Mouse (Mus musculus) liver, postnatal 0 days (tissue): ENCODE measurements around the gene Mlycd. TPM values are rescaled to one million over a fixed set of nuclear protein-coding genes. Genes with fewer than 3 reads are reported as not detected.

Source experiments
- ATAC-seq: fragments of 200-750 bp; cut with Nextera tagmentation; 2 replicates; pipeline ENCODE4 v1.8.0; 2017; ENCODE audit warnings: mild to moderate bottlenecking, moderate library complexity
- DNase-seq: peaks from one replicate; pipeline ENCODE4 v3.0.0-alpha.2; 2016
- H3K27ac ChIP-seq: fragments of 300-500 bp; sonication (generic); 2 replicates; pipeline ENCODE4 v1.5.1; 2014; ENCODE audit warnings: antibody characterized with exemption, moderate library complexity, mild to moderate bottlenecking, low read depth
- H3K27me3 ChIP-seq: fragments of 300-500 bp; sonication (generic); 2 replicates; pipeline ENCODE4 v1.6.1; 2014; ENCODE audit warnings: low read length, control low read depth, mixed read lengths; ENCODE audit not compliant: insufficient read depth
- H3K36me3 ChIP-seq: fragments of 300-500 bp; sonication (generic); replicated peaks from 2 replicates; pipeline ENCODE4 v1.6.1; 2014; ENCODE audit warnings: mild to moderate bottlenecking, control low read depth, low read length, moderate library complexity, mixed read lengths; ENCODE audit not compliant: insufficient read depth
- H3K4me1 ChIP-seq: fragments of 300-500 bp; sonication (generic); 2 replicates; pipeline ENCODE4 v1.6.1; 2014; ENCODE audit warnings: antibody characterized with exemption, mild to moderate bottlenecking, control low read depth; ENCODE audit not compliant: insufficient read depth
- H3K4me2 ChIP-seq: fragments of 300-500 bp; sonication (generic); 2 replicates; pipeline ENCODE4 v1.6.1; 2014; ENCODE audit warnings: low read depth, mild to moderate bottlenecking, low read length, moderate library complexity, mixed read lengths
- H3K4me3 ChIP-seq: fragments of 300-500 bp; sonication (generic); 2 replicates; pipeline ENCODE4 v1.5.1; 2014; ENCODE audit warnings: low read depth, low read length
- H3K9ac ChIP-seq: fragments of 300-500 bp; sonication (generic); replicated peaks from 2 replicates; pipeline ENCODE4 v1.6.1; 2014; ENCODE audit warnings: mild to moderate bottlenecking, moderate library complexity
- H3K9me3 ChIP-seq: fragments of 300-500 bp; sonication (generic); 2 replicates; pipeline ENCODE4 v1.6.1; 2016; ENCODE audit warnings: mild to moderate bottlenecking, control low read depth, low read length, mixed read lengths
- CTCF ChIP-seq: sonication (generic); IDR thresholded peaks from 2 replicates; pipeline ENCODE4 v1.5.1; 2016; ENCODE audit warnings: antibody characterized with exemption, low read depth
- EP300 ChIP-seq: IDR thresholded peaks from 2 replicates; pipeline ENCODE4 v1.6.1; 2016; ENCODE audit warnings: antibody characterized with exemption, low read depth, mild to moderate bottlenecking
- WGBS: fragments of 180-500 bp; shearing (Covaris S2); extraction: QIAGEN DNeasy Blood & Tissue Kit; methylation state at CpG from one replicate; pipeline ENCODE4 v1.1.7; 2014; ENCODE audit not compliant: insufficient replicate concordance; 5-methylcytosine and 5-hydroxymethylcytosine counted together
- polyA plus RNA-seq: library from polyadenylated mRNA; unstranded; fragments of >200 nt; fragmentation: Nextera tagmentation; extraction: Ambion mirVana; gene quantifications from 2 replicates; pipeline ENCODE4 v1.2.1, GENCODE M21; 2015

Gene Mlycd
- polyA plus RNA-seq, 1 experiment from 2014 or later: 37.0 TPM

DNA sequence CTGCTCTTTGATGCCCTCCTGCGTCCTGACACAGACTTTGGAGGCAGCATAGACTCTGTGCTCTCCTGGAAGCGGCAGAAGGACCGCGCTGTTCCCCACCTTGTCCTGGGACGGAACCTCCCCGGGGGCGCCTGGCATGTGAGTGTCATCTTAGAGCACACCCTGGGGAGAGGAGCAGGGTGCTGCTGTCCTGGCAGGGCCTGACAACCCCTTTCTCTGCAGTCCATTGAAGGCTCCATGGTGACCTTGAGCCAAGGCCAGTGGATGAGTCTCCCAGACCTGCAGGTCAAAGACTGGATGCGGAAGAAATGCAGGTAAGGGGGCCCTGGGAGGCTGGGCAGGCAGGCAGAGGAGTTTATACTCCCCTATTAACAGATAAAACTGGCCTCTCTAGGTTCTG lies 48.3 kb downstream of the Mlycd start:
- no peak overlapping the region for H3K4me3 ChIP-seq
- H3K9ac ChIP-seq: no peak overlapping the region
- no peak for DNase-seq
- H3K27ac ChIP-seq: no peak overlapping the region
- peaks cover 44% of the 10 kb centered on the region for H3K36me3 ChIP-seq
- peaks cover 11% of the 10 kb centered on the region for H3K4me1 ChIP-seq
- 89% methylated on average over 8 of the region's 8 CpGs for WGBS
- ATAC-seq: no peak
- peaks cover 17% of the 10 kb centered on the region for H3K27me3 ChIP-seq
- H3K4me2 ChIP-seq: no peak overlapping the region
- no peaks in the 10 kb centered on the region for H3K9me3 ChIP-seq
- TF ChIP-seq EP300 (no peak), CTCF (no peak)

DNA sequence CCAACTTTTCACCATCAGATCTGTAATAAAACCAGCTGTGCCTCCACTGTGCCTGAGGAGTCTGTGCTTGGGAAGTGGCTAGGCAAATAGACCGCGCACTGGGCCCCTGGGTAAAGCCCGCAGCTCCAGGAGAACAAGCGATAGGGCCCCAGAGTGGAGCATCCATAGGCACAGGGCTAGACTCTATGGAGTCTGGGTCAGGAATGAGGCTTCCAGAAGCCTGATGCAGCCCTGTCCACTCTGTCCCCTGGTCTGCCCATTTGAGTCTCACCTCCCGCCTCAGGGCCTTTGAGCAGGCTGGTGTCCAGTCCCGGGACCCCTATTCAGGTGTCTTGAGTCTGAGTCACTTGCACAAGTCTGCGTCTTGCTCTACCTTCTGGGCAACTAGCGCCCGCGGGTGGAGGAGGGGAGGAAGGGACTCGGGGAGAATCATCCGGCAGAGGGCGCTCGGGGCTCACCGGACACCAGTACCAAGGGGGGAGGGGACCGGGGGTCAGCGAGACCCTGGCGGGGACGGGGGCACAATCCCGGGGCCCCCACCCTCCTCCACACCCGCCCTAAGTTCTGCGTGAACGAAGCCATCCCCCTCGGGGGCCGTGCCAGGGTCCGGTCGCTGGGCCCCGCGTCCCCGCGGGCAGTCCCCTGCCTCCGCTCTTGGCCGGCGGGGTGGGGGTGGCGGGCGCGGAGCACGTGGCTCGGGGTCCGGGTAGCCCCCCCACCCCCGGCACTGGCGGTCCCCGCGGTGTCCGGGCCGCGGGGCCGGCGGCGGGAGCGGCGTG lies 51.7 kb downstream of the Mlycd start, which contains the start of gene Necab2:
TSS of gene Necab2 (plus strand) at position 509 of the 779 bp plus-strand sequence.
- 5% methylated on average over 34 of the region's 52 CpGs for WGBS
- Histone ChIP-seq H3K4me1 (no peaks in the 10 kb centered on the region; the same call in 1 of the 2 replicates), H3K4me3 (peak within 1 kb of the TSS; percentile 40), H3K36me3 (peaks cover 38% of the 10 kb centered on the region), H3K9ac (no peak within 1 kb of the TSS), H3K9me3 (no peaks in the 10 kb centered on the region), H3K4me2 (peak within 1 kb of the TSS; percentile 71), H3K27ac (no peak within 1 kb of the TSS), H3K27me3 (peaks cover 32% of the 10 kb centered on the region)
- DNase-seq (peak; percentile 87), ATAC-seq (peak; percentile 37)
- TF ChIP-seq EP300 (no peak), CTCF (peak; percentile 83)

- H3K4me1 ChIP-seq: no peaks in the 10 kb centered on the region
- no peak overlapping the region for H3K9ac ChIP-seq
- H3K4me3 ChIP-seq: peak overlapping the region; percentile 40; the same call in 1 of the 2 replicates
- peaks cover 30% of the 10 kb centered on the region for H3K36me3 ChIP-seq
- TF ChIP-seq EP300 (no peak), CTCF (no peak)
- ATAC-seq (peak; percentile 16), DNase-seq (no peak)
- H3K9me3 ChIP-seq: no peaks in the 10 kb centered on the region
- H3K27me3 ChIP-seq: peaks cover 36% of the 10 kb centered on the region
- no peak overlapping the region for H3K27ac ChIP-seq
- peak overlapping the region; percentile 71 for H3K4me2 ChIP-seq
- WGBS: 3% methylated on average over 30 of the region's 80 CpGs
Measured at GRCm38 (mm10) chr8:119446990-119447780, 52.5 kb downstream of the Mlycd start.

DNA sequence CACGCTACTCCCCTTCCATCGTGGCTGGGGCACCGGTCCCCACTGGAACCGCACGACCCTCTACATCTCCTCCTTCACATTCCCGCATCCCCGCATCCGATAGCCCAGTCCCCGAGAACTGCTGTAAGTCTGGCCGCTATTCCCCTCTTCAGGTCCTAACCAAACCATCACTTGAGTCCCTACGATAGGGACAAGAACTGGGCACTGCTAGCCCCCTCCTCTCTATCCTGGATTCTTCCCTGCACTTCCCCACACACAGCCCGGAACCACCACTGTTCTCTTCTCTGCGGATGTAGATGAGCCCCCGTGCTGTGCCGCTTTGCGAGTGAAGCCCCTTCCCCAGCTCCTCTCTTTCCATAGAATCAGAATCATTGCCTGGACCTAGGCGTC lies 53.1 kb downstream of the Mlycd start:
- Histone ChIP-seq H3K4me2 (no peak overlapping the region), H3K4me1 (no peaks in the 10 kb centered on the region), H3K4me3 (no peak overlapping the region), H3K9me3 (no peaks in the 10 kb centered on the region), H3K36me3 (peaks cover 24% of the 10 kb centered on the region), H3K9ac (no peak overlapping the region), H3K27ac (no peak overlapping the region), H3K27me3 (peaks cover 38% of the 10 kb centered on the region)
- ATAC-seq (no peak), DNase-seq (no peak)
- WGBS: 8% methylated on average over 17 of the region's 17 CpGs
- TF ChIP-seq CTCF (no peak), EP300 (no peak)

GRCm38 (mm10) chr8:119449627-119450026 lies 54.9 kb downstream of the Mlycd start:
- Histone ChIP-seq H3K36me3 (peaks cover 11% of the 10 kb centered on the region), H3K9me3 (no peaks in the 10 kb centered on the region), H3K4me3 (no peak overlapping the region), H3K9ac (no peak overlapping the region), H3K27ac (no peak overlapping the region), H3K27me3 (peaks cover 38% of the 10 kb centered on the region), H3K4me1 (no peaks in the 10 kb centered on the region), H3K4me2 (no peak overlapping the region)
- 72% methylated on average over 11 of the region's 12 CpGs for WGBS
- TF ChIP-seq EP300: no peak
- no peak for TF ChIP-seq CTCF
- ATAC-seq (no peak), DNase-seq (no peak)

GRCm38 (mm10) chr8:119451131-119451530 lies 56.5 kb downstream of the Mlycd start:
- H3K27me3 ChIP-seq: peaks cover 37% of the 10 kb centered on the region
- no peaks in the 10 kb centered on the region for H3K36me3 ChIP-seq
- 73% methylated on average over 4 of the region's 4 CpGs for WGBS

More at GRCm38 (mm10) chr8:119451131-119451530, 56.5 kb downstream of the Mlycd start:
- no peak for ATAC-seq
- no peaks in the 10 kb centered on the region for H3K4me1 ChIP-seq
- H3K9ac ChIP-seq: no peak overlapping the region
- no peak overlapping the region for H3K27ac ChIP-seq
- no peak overlapping the region for H3K4me3 ChIP-seq
- H3K9me3 ChIP-seq: no peaks in the 10 kb centered on the region
- no peak for TF ChIP-seq EP300
- TF ChIP-seq CTCF: no peak
- no peak overlapping the region for H3K4me2 ChIP-seq
- no peak for DNase-seq
